Mouse (Mus musculus) kidney, postnatal 0 days (tissue): ENCODE measurements around the gene Ak4. TPM values are rescaled to one million over a fixed set of nuclear protein-coding genes. Genes with fewer than 3 reads are reported as not detected.

ENCODE experiments used
- ATAC-seq: fragments of 200-750 bp; cut with Nextera tagmentation; replicated peaks from 2 replicates; pipeline ENCODE4 v1.8.0; 2017; ENCODE audit warnings: low read depth, moderate number of reproducible peaks, moderate TSS enrichment, moderate library complexity; ENCODE audit not compliant: low FRiP score
- DNase-seq: peaks from one replicate; pipeline ENCODE4 v3.0.0-alpha.2; 2016; ENCODE audit warnings: low spot score
- H3K27ac ChIP-seq: fragments of 300-500 bp; sonication (generic); 2 replicates; pipeline ENCODE4 v1.5.1; 2014; ENCODE audit warnings: mild to moderate bottlenecking
- H3K27me3 ChIP-seq: fragments of 300-500 bp; sonication (generic); 2 replicates; pipeline ENCODE4 v1.6.1; 2014; ENCODE audit warnings: low read length, mixed read lengths; ENCODE audit not compliant: insufficient read depth
- H3K36me3 ChIP-seq: fragments of 300-500 bp; sonication (generic); 2 replicates; pipeline ENCODE4 v1.6.1; 2014; ENCODE audit warnings: low read length, mixed read lengths; ENCODE audit not compliant: insufficient read depth
- H3K4me1 ChIP-seq: fragments of 300-500 bp; sonication (generic); replicated peaks from 2 replicates; pipeline ENCODE4 v1.6.1; 2014; ENCODE audit warnings: antibody characterized with exemption, low read length, mixed read lengths; ENCODE audit not compliant: insufficient read depth
- H3K4me2 ChIP-seq: fragments of 300-500 bp; sonication (generic); 2 replicates; pipeline ENCODE4 v1.6.1; 2014; ENCODE audit warnings: mild to moderate bottlenecking, low read length, moderate library complexity, mixed read lengths
- H3K4me3 ChIP-seq: fragments of 300-500 bp; sonication (generic); replicated peaks from 2 replicates; pipeline ENCODE4 v1.5.1; 2014; ENCODE audit warnings: low read depth, low read length
- H3K9ac ChIP-seq: fragments of 300-500 bp; sonication (generic); 2 replicates; pipeline ENCODE4 v1.6.1; 2014; ENCODE audit warnings: low read depth, low read length
- H3K9me3 ChIP-seq: fragments of 300-500 bp; sonication (generic); replicated peaks from 2 replicates; pipeline ENCODE4 v1.6.1; 2016; ENCODE audit warnings: low read length, inconsistent platforms, mixed read lengths
- CTCF ChIP-seq: IDR thresholded peaks from 2 replicates; pipeline ENCODE4 v1.5.1; 2016; ENCODE audit warnings: antibody characterized with exemption, low read depth, mild to moderate bottlenecking, moderate library complexity
- WGBS: fragments of 180-500 bp; shearing (Covaris S2); extraction: QIAGEN DNeasy Blood & Tissue Kit; methylation state at CpG from one replicate; pipeline ENCODE4 v1.1.7; 2014; 5-methylcytosine and 5-hydroxymethylcytosine counted together
- polyA plus RNA-seq: library from polyadenylated mRNA; unstranded; fragments of >200 nt; fragmentation: Nextera tagmentation; extraction: Ambion mirVana; gene quantifications from 2 replicates; pipeline ENCODE4 v1.2.1, GENCODE M21; 2015

Gene Ak4
- polyA plus RNA-seq, 1 experiment from 2014 or later: 17.1 TPM

- DNase-seq (no peak), ATAC-seq (no peak)
- Histone ChIP-seq H3K9ac (no peak overlapping the region), H3K9me3 (no peaks in the 10 kb centered on the region), H3K4me1 (peaks cover 10% of the 10 kb centered on the region; the same call in 1 of the 2 replicates), H3K4me3 (no peak overlapping the region), H3K4me2 (no peak overlapping the region), H3K27ac (no peak overlapping the region), H3K36me3 (no peaks in the 10 kb centered on the region), H3K27me3 (no peaks in the 10 kb centered on the region)
- WGBS: 86% methylated on average over 5 of the region's 5 CpGs
- no peak for TF ChIP-seq CTCF
Measured at GRCm38 (mm10) chr4:101511768-101512521, 92.9 kb downstream of the Ak4 start.

GRCm38 (mm10) chr4:101513251-101513650 lies 94.2 kb downstream of the Ak4 start:
- no peaks in the 10 kb centered on the region for H3K27me3 ChIP-seq
- no peaks in the 10 kb centered on the region for H3K36me3 ChIP-seq
- WGBS: 93% methylated on average over 3 of the region's 3 CpGs
- TF ChIP-seq CTCF: peak; percentile 39; the same call in 1 of the 2 replicates
- no peak overlapping the region for H3K4me2 ChIP-seq
- H3K4me1 ChIP-seq: peaks cover 10% of the 10 kb centered on the region; the same call in 1 of the 2 replicates
- H3K4me3 ChIP-seq: no peak overlapping the region
- DNase-seq: no peak
- H3K9ac ChIP-seq: no peak overlapping the region
- no peak for ATAC-seq
- no peaks in the 10 kb centered on the region for H3K9me3 ChIP-seq
- H3K27ac ChIP-seq: no peak overlapping the region

GRCm38 (mm10) chr4:101515853-101516252 lies 96.8 kb downstream of the Ak4 start:
- no peak overlapping the region for H3K4me3 ChIP-seq
- no peaks in the 10 kb centered on the region for H3K4me1 ChIP-seq
- H3K27ac ChIP-seq: no peak overlapping the region
- H3K36me3 ChIP-seq: no peaks in the 10 kb centered on the region
- ATAC-seq (no peak), DNase-seq (no peak)
- TF ChIP-seq CTCF: no peak
- 92% methylated on average over 14 of the region's 14 CpGs for WGBS
- no peak overlapping the region for H3K4me2 ChIP-seq
- no peaks in the 10 kb centered on the region for H3K27me3 ChIP-seq
- no peaks in the 10 kb centered on the region for H3K9me3 ChIP-seq
- H3K9ac ChIP-seq: no peak overlapping the region

Other genes with a start within 250 kb of the Ak4 start
- gene Jak1, start 154.0 kb upstream of the Ak4 start, polyA plus RNA-seq: 71.9 and 78.9 TPM in 2 replicates
- gene Dnajc6, start 77.4 kb downstream of the Ak4 start, polyA plus RNA-seq: 2.8 and 3.3 TPM in 2 replicates
- gene Leprot, start 228.4 kb downstream of the Ak4 start, polyA plus RNA-seq: 113 and 117 TPM in 2 replicates